Mouse (Mus musculus) limb, embryonic 14.5 days (tissue): Measurements from ENCODE around the gene Rpl41. TPM values are rescaled to one million over a fixed set of nuclear protein-coding genes. Genes with fewer than 3 reads are reported as not detected.

Experiments used
- ATAC-seq: fragments of 200-750 bp; cut with Nextera tagmentation; 2 replicates; pipeline ENCODE4 v1.8.0; 2017; ENCODE audit warnings: low read depth, moderate number of reproducible peaks, moderate TSS enrichment; ENCODE audit not compliant: low FRiP score
- DNase-seq: peaks from one replicate; pipeline ENCODE4 v3.0.0-alpha.2; 2015; ENCODE audit warnings: low spot score
- H3K27ac ChIP-seq: fragments of 300-500 bp; sonication (generic); replicated peaks from 2 replicates; pipeline ENCODE4 v1.5.1; 2014; ENCODE audit warnings: low read depth, mild to moderate bottlenecking, low read length, moderate library complexity, mixed read lengths
- H3K27me3 ChIP-seq: fragments of 300-500 bp; sonication (generic); 2 replicates; pipeline ENCODE4 v1.6.1; 2014; ENCODE audit warnings: low read length, mixed read lengths; ENCODE audit not compliant: control insufficient read depth, insufficient read depth
- H3K36me3 ChIP-seq: fragments of 300-500 bp; sonication (generic); 2 replicates; pipeline ENCODE4 v1.6.1; 2014; ENCODE audit warnings: mild to moderate bottlenecking, low read length, moderate library complexity, mixed read lengths; ENCODE audit not compliant: control insufficient read depth, insufficient read depth
- H3K4me1 ChIP-seq: fragments of 300-500 bp; sonication (generic); 2 replicates; pipeline ENCODE4 v1.6.1; 2014; ENCODE audit warnings: antibody characterized with exemption, low read length, mixed read lengths; ENCODE audit not compliant: control insufficient read depth, insufficient read depth
- H3K4me2 ChIP-seq: fragments of 300-500 bp; sonication (generic); replicated peaks from 2 replicates; pipeline ENCODE4 v1.6.1; 2014; ENCODE audit warnings: low read depth, mild to moderate bottlenecking, low read length, moderate library complexity; ENCODE audit not compliant: severe bottlenecking
- H3K4me3 ChIP-seq: fragments of 300-500 bp; sonication (generic); replicated peaks from 2 replicates; pipeline ENCODE4 v1.5.1; 2014; ENCODE audit warnings: low read length
- H3K9ac ChIP-seq: fragments of 300-500 bp; sonication (generic); 2 replicates; pipeline ENCODE4 v1.6.1; 2014; ENCODE audit warnings: mild to moderate bottlenecking, low read depth, low read length, moderate library complexity; ENCODE audit not compliant: severe bottlenecking
- H3K9me3 ChIP-seq: fragments of 300-500 bp; sonication (generic); 2 replicates; pipeline ENCODE4 v1.6.1; 2016; ENCODE audit warnings: low read length; ENCODE audit not compliant: control insufficient read depth
- POLR2A ChIP-seq: fragments of 200-500 bp; IDR thresholded peaks from 2 replicates; pipeline ENCODE4 v1.8.0; 2012; ENCODE audit warnings: inconsistent platforms, mild to moderate bottlenecking, moderate library complexity, borderline replicate concordance; ENCODE audit not compliant: insufficient read depth, insufficient read length; ENCODE audit errors: extremely low read depth
- WGBS: fragments of 180-500 bp; shearing (Covaris S2); extraction: QIAGEN DNeasy Blood & Tissue Kit; methylation state at CpG from one replicate; pipeline ENCODE4 v1.1.7; 2014; 5-methylcytosine and 5-hydroxymethylcytosine counted together
- microRNA-seq: library from miRNA; unstranded; fragments of <30 nt; microRNA quantifications from one replicate; pipeline ENCODE4, GENCODE M21; 2016
- polyA plus RNA-seq, 2 experiments: library from polyadenylated mRNA; depleted of rRNA in 1 of 2; stranded (reverse) in 1 of 2; unstranded in 1 of 2; fragments of >200 nt; fragmentation: Nextera tagmentation in 1 of 2; extraction: Ambion mirVana in 1 of 2; gene quantifications; 2 replicates each; pipeline versions ENCODE4 v1.2.1 to v1.2.3; 2012 to 2014

Gene Rpl41
- polyA plus RNA-seq, 2 experiments: 3,931 to 4,920 TPM

DNA sequence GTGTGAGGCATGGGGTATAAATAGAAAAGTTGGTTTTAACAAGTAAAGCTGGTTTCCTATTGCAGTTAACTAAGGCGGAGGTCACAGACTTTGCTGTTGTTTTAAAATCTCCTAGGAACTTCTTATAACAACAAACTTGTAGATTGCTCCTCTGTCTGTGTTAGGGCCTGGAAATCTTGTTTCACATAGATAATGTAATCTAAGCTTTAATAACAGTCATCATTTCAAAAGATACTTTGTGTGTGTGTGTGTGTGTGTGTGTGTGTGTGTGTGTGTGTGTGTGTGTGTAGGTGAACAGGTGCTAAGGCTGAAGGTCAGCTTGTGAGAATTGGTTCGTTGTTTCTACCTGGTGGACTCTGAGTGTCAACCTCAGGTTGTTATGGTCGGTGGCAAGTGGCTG, 45.1 kb downstream of the Rpl41 start:
- H3K4me1 ChIP-seq: no peaks in the 10 kb centered on the region
- no peaks in the 10 kb centered on the region for H3K9me3 ChIP-seq
- 76% methylated on average over 3 of the region's 3 CpGs for WGBS
- H3K27me3 ChIP-seq: no peaks in the 10 kb centered on the region
- no peak overlapping the region for H3K4me2 ChIP-seq
- ATAC-seq (no peak), DNase-seq (no peak)
- H3K4me3 ChIP-seq: no peak overlapping the region
- H3K36me3 ChIP-seq: no peaks in the 10 kb centered on the region
- H3K27ac ChIP-seq: no peak overlapping the region
- no peak for TF ChIP-seq POLR2A
- no peak overlapping the region for H3K9ac ChIP-seq

GRCm38 (mm10) chr10:128503532-128503931, 45.6 kb downstream of the Rpl41 start:
- Histone ChIP-seq H3K4me3 (no peak overlapping the region), H3K27me3 (no peaks in the 10 kb centered on the region), H3K4me1 (no peaks in the 10 kb centered on the region), H3K27ac (no peak overlapping the region), H3K9me3 (no peaks in the 10 kb centered on the region), H3K9ac (no peak overlapping the region), H3K36me3 (no peaks in the 10 kb centered on the region), H3K4me2 (no peak overlapping the region)
- no peak for TF ChIP-seq POLR2A
- WGBS: 59% methylated on average over 8 of the region's 8 CpGs
- DNase-seq: no peak
- no peak for ATAC-seq

- no peaks in the 10 kb centered on the region for H3K36me3 ChIP-seq
- H3K9me3 ChIP-seq: no peaks in the 10 kb centered on the region
- H3K4me2 ChIP-seq: no peak overlapping the region
- H3K27me3 ChIP-seq: no peaks in the 10 kb centered on the region
- 0 out of 2 replicates have a peak, but pooled peaks cover 3% of the 10 kb centered on the region for H3K4me1 ChIP-seq
- no peak overlapping the region for H3K4me3 ChIP-seq
- ATAC-seq (no peak), DNase-seq (no peak)
- 75% methylated on average over 5 of the region's 5 CpGs for WGBS
- H3K27ac ChIP-seq: no peak overlapping the region
- TF ChIP-seq POLR2A: no peak
- H3K9ac ChIP-seq: no peak overlapping the region
Observed at GRCm38 (mm10) chr10:128502341-128502740, 46.8 kb downstream of the Rpl41 start.

- ATAC-seq (peak; percentile 43), DNase-seq (peak; percentile 63)
- WGBS: under 1% methylated on average over 21 of the region's 21 CpGs
- Histone ChIP-seq H3K27ac (peak overlapping the region; percentile 83), H3K4me2 (peak overlapping the region; percentile 73), H3K27me3 (no peaks in the 10 kb centered on the region), H3K4me1 (peaks cover 10% of the 10 kb centered on the region), H3K9ac (peak overlapping the region; percentile 65), H3K9me3 (no peaks in the 10 kb centered on the region), H3K4me3 (peak overlapping the region; percentile 54), H3K36me3 (no peaks in the 10 kb centered on the region)
- TF ChIP-seq POLR2A: no peak
Observed at GRCm38 (mm10) chr10:128499116-128499671, 49.9 kb downstream of the Rpl41 start.

- WGBS: under 1% methylated on average over 27 of the region's 27 CpGs
- H3K36me3 ChIP-seq: no peaks in the 10 kb centered on the region
- peak within 1 kb of the TSS; percentile 65 for H3K9ac ChIP-seq
- no peaks in the 10 kb centered on the region for H3K27me3 ChIP-seq
- peak within 1 kb of the TSS; percentile 54 for H3K4me3 ChIP-seq
- DNase-seq (peak; percentile 96), ATAC-seq (peak; percentile 77)
- peak within 1 kb of the TSS; percentile 73 for H3K4me2 ChIP-seq
- peaks cover 10% of the 10 kb centered on the region for H3K4me1 ChIP-seq
- H3K27ac ChIP-seq: peak within 1 kb of the TSS; percentile 83
- H3K9me3 ChIP-seq: no peaks in the 10 kb centered on the region
- TF ChIP-seq POLR2A: 0 out of 2 replicates have a peak, but pooled peaks have one; percentile 29
Observed at GRCm38 (mm10) chr10:128498590-128498989, 50.5 kb downstream of the Rpl41 start, which contains the start of gene Myl6b. TSS of gene Myl6b (minus strand) at chr10:128498685.

Small RNA genes lying within 50 kb of the gene (microRNA-seq; reads per million reads assigned to microRNA genes)
- gene Gm47275: not detected
- gene Mir6916: not detected
- gene Mir6917: not detected

Other genes starting within 250 kb of the Rpl41 start
- gene Pan2, start 246.0 kb downstream of the Rpl41 start, polyA plus RNA-seq (2012; rRNA removed): 49.7 and 58.0 TPM in 2 replicates
- 26.6 and 31.1 TPM in 2 replicates for gene Pan2, start 246.0 kb downstream of the Rpl41 start, polyA plus RNA-seq (2014; fragmentation: Nextera tagmentation; extraction: Ambion mirVana)
- gene Cnpy2, start 226.8 kb downstream of the Rpl41 start, polyA plus RNA-seq (2012; rRNA removed): 129 and 169 TPM in 2 replicates
- 378 and 387 TPM in 2 replicates for gene Cnpy2, start 226.8 kb downstream of the Rpl41 start, polyA plus RNA-seq (2014; fragmentation: Nextera tagmentation; extraction: Ambion mirVana)
- gene Cs, start 211.6 kb downstream of the Rpl41 start, polyA plus RNA-seq (2012; rRNA removed): 131 and 149 TPM in 2 replicates
- 173 and 174 TPM in 2 replicates for gene Cs, start 211.6 kb downstream of the Rpl41 start, polyA plus RNA-seq (2014; fragmentation: Nextera tagmentation; extraction: Ambion mirVana)
- 38.9 and 43.5 TPM in 2 replicates for gene Coq10a, start 180.3 kb downstream of the Rpl41 start, polyA plus RNA-seq (2012; rRNA removed)
- 19.4 and 21.5 TPM in 2 replicates for gene Coq10a, start 180.3 kb downstream of the Rpl41 start, polyA plus RNA-seq (2014; fragmentation: Nextera tagmentation; extraction: Ambion mirVana)
- 50.7 and 59.8 TPM in 2 replicates for gene Ankrd52, start 172.2 kb downstream of the Rpl41 start, polyA plus RNA-seq (2012; rRNA removed)
- 11.3 and 11.9 TPM in 2 replicates for gene Ankrd52, start 172.2 kb downstream of the Rpl41 start, polyA plus RNA-seq (2014; fragmentation: Nextera tagmentation; extraction: Ambion mirVana)
- gene Slc39a5, start 148.1 kb downstream of the Rpl41 start, polyA plus RNA-seq (2012; rRNA removed): 0.39 and 0.55 TPM in 2 replicates
- 0.14 TPM in 1 of 2 replicates, not detected in the other for gene Slc39a5, start 148.1 kb downstream of the Rpl41 start, polyA plus RNA-seq (2014; fragmentation: Nextera tagmentation; extraction: Ambion mirVana)
- 38.9 and 42.3 TPM in 2 replicates for gene Nabp2, start 137.8 kb downstream of the Rpl41 start, polyA plus RNA-seq (2012; rRNA removed)
- gene Nabp2, start 137.8 kb downstream of the Rpl41 start, polyA plus RNA-seq (2014; fragmentation: Nextera tagmentation; extraction: Ambion mirVana): 68.6 and 71.9 TPM in 2 replicates
- gene Rnf41, start 137.6 kb downstream of the Rpl41 start, polyA plus RNA-seq (2012; rRNA removed): 37.0 and 38.1 TPM in 2 replicates
- gene Rnf41, start 137.6 kb downstream of the Rpl41 start, polyA plus RNA-seq (2014; fragmentation: Nextera tagmentation; extraction: Ambion mirVana): 35.7 and 36.1 TPM in 2 replicates
- gene Smarcc2, start 90.1 kb downstream of the Rpl41 start, polyA plus RNA-seq (2012; rRNA removed): 216 and 219 TPM in 2 replicates
- gene Smarcc2, start 90.1 kb downstream of the Rpl41 start, polyA plus RNA-seq (2014; fragmentation: Nextera tagmentation; extraction: Ambion mirVana): 98.0 and 110 TPM in 2 replicates
- 1,142 and 1,623 TPM in 2 replicates for gene Myl6, start 55.2 kb downstream of the Rpl41 start, polyA plus RNA-seq (2012; rRNA removed)
- 1,081 and 1,105 TPM in 2 replicates for gene Myl6, start 55.2 kb downstream of the Rpl41 start, polyA plus RNA-seq (2014; fragmentation: Nextera tagmentation; extraction: Ambion mirVana)
- 54.9 and 56.7 TPM in 2 replicates for gene Myl6b, start 50.6 kb downstream of the Rpl41 start, polyA plus RNA-seq (2012; rRNA removed)
- 6.1 and 6.6 TPM in 2 replicates for gene Myl6b, start 50.6 kb downstream of the Rpl41 start, polyA plus RNA-seq (2014; fragmentation: Nextera tagmentation; extraction: Ambion mirVana)
- gene Esyt1, start 23.4 kb downstream of the Rpl41 start, polyA plus RNA-seq (2012; rRNA removed): 51.3 and 59.6 TPM in 2 replicates
- gene Esyt1, start 23.4 kb downstream of the Rpl41 start, polyA plus RNA-seq (2014; fragmentation: Nextera tagmentation; extraction: Ambion mirVana): 35.8 and 37.9 TPM in 2 replicates
- 15.2 and 17.2 TPM in 2 replicates for gene Zc3h10, start 1.5 kb downstream of the Rpl41 start, polyA plus RNA-seq (2012; rRNA removed)
- gene Zc3h10, start 1.5 kb downstream of the Rpl41 start, polyA plus RNA-seq (2014; fragmentation: Nextera tagmentation; extraction: Ambion mirVana): 13.7 and 14.5 TPM in 2 replicates
- 111 and 186 TPM in 2 replicates for gene Pa2g4, start 16.7 kb upstream of the Rpl41 start, polyA plus RNA-seq (2012; rRNA removed)
- 207 and 210 TPM in 2 replicates for gene Pa2g4, start 16.7 kb upstream of the Rpl41 start, polyA plus RNA-seq (2014; fragmentation: Nextera tagmentation; extraction: Ambion mirVana)
- gene Erbb3, start 40.3 kb upstream of the Rpl41 start, polyA plus RNA-seq (2012; rRNA removed): 17.5 and 18.2 TPM in 2 replicates
- gene Erbb3, start 40.3 kb upstream of the Rpl41 start, polyA plus RNA-seq (2014; fragmentation: Nextera tagmentation; extraction: Ambion mirVana): 19.6 and 21.1 TPM in 2 replicates
- 1,619 and 1,662 TPM in 2 replicates for gene Rps26, start 77.4 kb upstream of the Rpl41 start, polyA plus RNA-seq (2012; rRNA removed)
- 1,135 and 1,177 TPM in 2 replicates for gene Rps26, start 77.4 kb upstream of the Rpl41 start, polyA plus RNA-seq (2014; fragmentation: Nextera tagmentation; extraction: Ambion mirVana)
- 8.0 and 10.3 TPM in 2 replicates for gene Ikzf4, start 96.7 kb upstream of the Rpl41 start, polyA plus RNA-seq (2012; rRNA removed)
- gene Ikzf4, start 96.7 kb upstream of the Rpl41 start, polyA plus RNA-seq (2014; fragmentation: Nextera tagmentation; extraction: Ambion mirVana): 4.6 and 5.2 TPM in 2 replicates
- gene Suox, start 124.8 kb upstream of the Rpl41 start, polyA plus RNA-seq (2012; rRNA removed): 17.0 and 17.7 TPM in 2 replicates
- gene Suox, start 124.8 kb upstream of the Rpl41 start, polyA plus RNA-seq (2014; fragmentation: Nextera tagmentation; extraction: Ambion mirVana): 13.1 and 16.3 TPM in 2 replicates
- gene Rab5b, start 147.0 kb upstream of the Rpl41 start, polyA plus RNA-seq (2012; rRNA removed): 88.3 and 96.3 TPM in 2 replicates
- gene Rab5b, start 147.0 kb upstream of the Rpl41 start, polyA plus RNA-seq (2014; fragmentation: Nextera tagmentation; extraction: Ambion mirVana): 78.8 and 86.9 TPM in 2 replicates
- gene Pmel, start 154.9 kb upstream of the Rpl41 start, polyA plus RNA-seq (2012; rRNA removed): 3.7 and 3.8 TPM in 2 replicates
- gene Pmel, start 154.9 kb upstream of the Rpl41 start, polyA plus RNA-seq (2014; fragmentation: Nextera tagmentation; extraction: Ambion mirVana): 4.6 and 5.5 TPM in 2 replicates
- 132 and 148 TPM in 2 replicates for gene Cdk2, start 155.7 kb upstream of the Rpl41 start, polyA plus RNA-seq (2012; rRNA removed)
- gene Cdk2, start 155.7 kb upstream of the Rpl41 start, polyA plus RNA-seq (2014; fragmentation: Nextera tagmentation; extraction: Ambion mirVana): 106 and 115 TPM in 2 replicates
- 23.0 and 26.6 TPM in 2 replicates for gene Dgka, start 195.6 kb upstream of the Rpl41 start, polyA plus RNA-seq (2012; rRNA removed)
- gene Dgka, start 195.6 kb upstream of the Rpl41 start, polyA plus RNA-seq (2014; fragmentation: Nextera tagmentation; extraction: Ambion mirVana): 18.4 and 19.9 TPM in 2 replicates
- 49.9 and 60.3 TPM in 2 replicates for gene Pym1, start 198.6 kb upstream of the Rpl41 start, polyA plus RNA-seq (2012; rRNA removed)
- 36.0 and 36.8 TPM in 2 replicates for gene Pym1, start 198.6 kb upstream of the Rpl41 start, polyA plus RNA-seq (2014; fragmentation: Nextera tagmentation; extraction: Ambion mirVana)
- 1.4 TPM in 2 replicates for gene Mmp19, start 241.6 kb upstream of the Rpl41 start, polyA plus RNA-seq (2012; rRNA removed)
- gene Mmp19, start 241.6 kb upstream of the Rpl41 start, polyA plus RNA-seq (2014; fragmentation: Nextera tagmentation; extraction: Ambion mirVana): 0.86 and 1.1 TPM in 2 replicates